ENCODE assay signal across 28 mouse cellular contexts in the genomic region with DNA sequence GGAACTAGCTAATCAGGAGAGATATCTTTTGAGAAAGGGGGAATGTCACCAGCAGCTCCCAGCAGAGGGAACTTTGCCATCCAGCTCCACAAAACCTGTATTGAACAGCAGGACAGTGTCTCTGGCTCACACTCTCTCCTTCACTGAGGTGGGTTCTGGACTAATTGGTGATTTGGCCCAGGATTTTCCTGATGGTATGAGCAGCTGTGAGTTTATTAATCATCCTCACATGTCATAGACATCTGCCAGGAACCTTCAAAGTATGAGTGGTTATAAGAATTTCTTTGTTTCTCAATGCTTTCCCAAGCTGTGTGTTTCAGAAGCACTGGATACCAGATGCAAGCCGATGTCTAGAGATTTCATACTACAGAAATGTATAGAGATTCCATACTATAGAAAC. TPM values are rescaled to one million over a fixed set of nuclear protein-coding genes. Genes with fewer than 3 reads are reported as not detected.
A peak's percentile ranks its signal among the peaks of the same experiment; 100 is the strongest.
DNase-seq lines count a peak whose midpoint lies in the region; ATAC-seq and TF ChIP-seq lines count a peak whose summit lies in the region.
"Had no signal": no experiment of that assay in that cellular context is flagged by ENCODE, and none has a peak within 500 bp of the region (broad histone marks: within the 10 kb centered on the region; RNA-seq: fewer than 3 reads in every experiment).

No protein-coding gene starts in this region.

- H3K27ac ChIP-seq in hindbrain, embryonic 10.5 days = peak overlapping the region; percentile 84
- no peak overlapping the region for H3K27ac ChIP-seq in hindbrain, postnatal 0 days
- peak overlapping the region; percentile 85 for H3K27ac ChIP-seq in embryonic facial prominence, embryonic 12.5 days
- H3K27ac ChIP-seq in limb, embryonic 11.5 days (replicated peaks; ENCODE audit: low read depth, low read length) = 0 out of 2 replicates have a peak overlapping the region, but pooled peaks have one; percentile 16
- H3K27ac ChIP-seq: hindbrain, embryonic 13.5 days; midbrain, embryonic 12.5 days had no signal

- 92% methylated on average over 1 of the region's 1 CpGs for WGBS in hindbrain, embryonic 10.5 days
- 74% methylated on average over 1 of the region's 1 CpGs for WGBS in hindbrain, postnatal 0 days
- 73% methylated on average over 1 of the region's 1 CpGs for WGBS in embryonic facial prominence, embryonic 12.5 days
- WGBS in limb, embryonic 11.5 days = 84% methylated on average over 1 of the region's 1 CpGs

- H3K36me3 ChIP-seq in hindbrain, embryonic 10.5 days = no peaks in the 10 kb centered on the region
- no peaks in the 10 kb centered on the region for H3K36me3 ChIP-seq in hindbrain, postnatal 0 days (ENCODE audit: insufficient read depth, low read length)
- no peaks in the 10 kb centered on the region for H3K36me3 ChIP-seq in embryonic facial prominence, embryonic 12.5 days
- no peaks in the 10 kb centered on the region for H3K36me3 ChIP-seq in limb, embryonic 11.5 days (ENCODE audit: control insufficient read depth, insufficient read depth, low read length)
- H3K36me3 ChIP-seq: hindbrain, embryonic 13.5 days; midbrain, embryonic 12.5 days had no signal

- DNase-seq in hindbrain, embryonic 10.5 days (ENCODE audit: low spot score) = no peak
- DNase-seq in hindbrain, postnatal 0 days (ENCODE audit: low spot score) = no peak
- no peak for DNase-seq in limb, embryonic 11.5 days (ENCODE audit: low spot score)
- no peak for DNase-seq in gastrocnemius, adult 18-20 months (ENCODE audit: low spot score)
- no peak for DNase-seq in layer of hippocampus, adult 11-12 months (ENCODE audit: low spot score)
- DNase-seq in heart, adult 11 months = no peak
- DNase-seq: adrenal gland, postnatal 10 days; cerebellum, adult 11 months; cerebellum, postnatal 14 days; embryo, embryonic 11 days; gastrocnemius, postnatal 25 days; kidney, adult 9 months; kidney, postnatal 4 days; liver, postnatal 0 days; lung, postnatal 10 days had no signal

- no peaks in the 10 kb centered on the region for H3K9me3 ChIP-seq in hindbrain, embryonic 10.5 days
- no peaks in the 10 kb centered on the region for H3K9me3 ChIP-seq in hindbrain, postnatal 0 days (ENCODE audit: low read length)
- H3K9me3 ChIP-seq in embryonic facial prominence, embryonic 12.5 days = no peaks in the 10 kb centered on the region
- no peaks in the 10 kb centered on the region for H3K9me3 ChIP-seq in limb, embryonic 11.5 days (ENCODE audit: control insufficient read depth, low read length)
- H3K9me3 ChIP-seq: hindbrain, embryonic 13.5 days; midbrain, embryonic 12.5 days had no signal

- peaks cover 41% of the 10 kb centered on the region for H3K4me1 ChIP-seq in hindbrain, embryonic 10.5 days (replicated peaks)
- H3K4me1 ChIP-seq in hindbrain, postnatal 0 days (ENCODE audit: insufficient read depth, low read length) = peaks cover 10% of the 10 kb centered on the region; the same call in 1 of the 2 replicates
- H3K4me1 ChIP-seq in embryonic facial prominence, embryonic 12.5 days = peaks cover 45% of the 10 kb centered on the region
- peaks cover 20% of the 10 kb centered on the region for H3K4me1 ChIP-seq in limb, embryonic 11.5 days (ENCODE audit: control insufficient read depth, insufficient read depth, low read length)

- H3K4me2 ChIP-seq in hindbrain, postnatal 0 days (ENCODE audit: low read depth, low read length) = no peak overlapping the region
- no peak overlapping the region for H3K4me2 ChIP-seq in embryonic facial prominence, embryonic 12.5 days (replicated peaks)
- no peak overlapping the region for H3K4me2 ChIP-seq in limb, embryonic 11.5 days (ENCODE audit: low read depth, severe bottlenecking)
- H3K4me2 ChIP-seq: hindbrain, embryonic 13.5 days; midbrain, embryonic 12.5 days had no signal

- ATAC-seq in hindbrain, postnatal 0 days = no peak
- no peak for ATAC-seq in embryonic facial prominence, embryonic 12.5 days (ENCODE audit: insufficient number of reproducible peaks, insufficient read depth, low FRiP score, low TSS enrichment)
- ATAC-seq in limb, embryonic 11.5 days (ENCODE audit: insufficient number of reproducible peaks, low FRiP score, low TSS enrichment, low read depth) = no peak
- ATAC-seq: liver, postnatal 0 days; Patski had no signal

- H3K4me3 ChIP-seq in hindbrain, embryonic 10.5 days = no peak overlapping the region
- no peak overlapping the region for H3K4me3 ChIP-seq in hindbrain, postnatal 0 days (ENCODE audit: low read length)
- H3K4me3 ChIP-seq in embryonic facial prominence, embryonic 12.5 days = no peak overlapping the region
- H3K4me3 ChIP-seq in limb, embryonic 11.5 days (ENCODE audit: low read depth, low read length) = no peak overlapping the region
- H3K4me3 ChIP-seq: erythroblast, embryonic 14.5 days; hindbrain, embryonic 13.5 days; midbrain, embryonic 12.5 days had no signal

- H3K9ac ChIP-seq in hindbrain, postnatal 0 days (replicated peaks; ENCODE audit: low read length) = no peak overlapping the region
- H3K9ac ChIP-seq in embryonic facial prominence, embryonic 12.5 days = no peak overlapping the region
- H3K9ac ChIP-seq in limb, embryonic 11.5 days (ENCODE audit: low read length) = no peak overlapping the region
- H3K9ac ChIP-seq: hindbrain, embryonic 13.5 days; liver, postnatal 0 days; midbrain, embryonic 12.5 days had no signal

- no peaks in the 10 kb centered on the region for H3K27me3 ChIP-seq in hindbrain, embryonic 10.5 days (ENCODE audit: insufficient read depth, poor library complexity, severe bottlenecking)
- H3K27me3 ChIP-seq in hindbrain, postnatal 0 days (ENCODE audit: insufficient read depth, low read length) = no peaks in the 10 kb centered on the region
- no peaks in the 10 kb centered on the region for H3K27me3 ChIP-seq in embryonic facial prominence, embryonic 12.5 days
- H3K27me3 ChIP-seq in limb, embryonic 11.5 days (ENCODE audit: control insufficient read depth, insufficient read depth, low read length) = no peaks in the 10 kb centered on the region
- H3K27me3 ChIP-seq: hindbrain, embryonic 13.5 days; Patski had no signal

- no peak for TF ChIP-seq CTCF in hindbrain, postnatal 0 days (IDR thresholded peaks at IDR 0.05; ENCODE audit: low read depth)

RNA-seq across cellular contexts. Expression of a gene that starts 6.8 kb away (rescaled TPM):
- polyA plus RNA-seq in hindbrain, embryonic 10.5 days (2016; fragmentation: Nextera tagmentation; extraction: Ambion mirVana) = 1.4 and 2.5 TPM in 2 replicates
- total RNA-seq in hindbrain, postnatal 0 days (2014; rRNA removed) = 0.11 and 0.16 TPM in 2 replicates
- polyA plus RNA-seq in hindbrain, postnatal 0 days (2015; fragmentation: Nextera tagmentation; extraction: Ambion mirVana) = 0.45 and 0.53 TPM in 2 replicates
- 0.79 and 1.3 TPM in 2 replicates for polyA plus RNA-seq in embryonic facial prominence, embryonic 12.5 days (2016; fragmentation: Nextera tagmentation; extraction: Ambion mirVana)
- polyA plus RNA-seq in limb, embryonic 11.5 days (2014; fragmentation: Nextera tagmentation; extraction: Ambion mirVana) = 1.6 and 1.7 TPM in 2 replicates
- total RNA-seq in gastrocnemius, adult 18-20 months (2021) = not detected
- total RNA-seq: gastrocnemius, postnatal 25 days; heart, adult 8-10 months; layer of hippocampus, postnatal 10 days; liver, adult 2 months; megakaryocyte progenitor cell, adult 5-6 weeks had no signal
- polyA plus RNA-seq: erythroblast, embryonic 14.5 days; liver, adult 2 months; liver, postnatal 0 days; Patski; small intestine, adult 2 months; urinary bladder, adult 2 months had no signal

RNA-seq across cellular contexts. Expression of a gene that starts 33.6 kb away (rescaled TPM):
- 19.6 and 20.0 TPM in 2 replicates for polyA plus RNA-seq in hindbrain, embryonic 10.5 days (2016; fragmentation: Nextera tagmentation; extraction: Ambion mirVana)
- 6.2 and 8.1 TPM in 2 replicates for total RNA-seq in hindbrain, postnatal 0 days (2014; rRNA removed)
- 14.9 and 15.7 TPM in 2 replicates for polyA plus RNA-seq in hindbrain, postnatal 0 days (2015; fragmentation: Nextera tagmentation; extraction: Ambion mirVana)
- polyA plus RNA-seq in embryonic facial prominence, embryonic 12.5 days (2016; fragmentation: Nextera tagmentation; extraction: Ambion mirVana) = 4.2 and 7.6 TPM in 2 replicates
- 89.6 and 94.4 TPM in 2 replicates for polyA plus RNA-seq in limb, embryonic 11.5 days (2014; fragmentation: Nextera tagmentation; extraction: Ambion mirVana)
- total RNA-seq in gastrocnemius, adult 18-20 months (2021) = not detected
- total RNA-seq: gastrocnemius, postnatal 25 days; megakaryocyte progenitor cell, adult 5-6 weeks had no signal
- polyA plus RNA-seq: erythroblast, embryonic 14.5 days; liver, adult 2 months; Patski had no signal

RNA-seq across cellular contexts. Expression of a gene that starts 35.9 kb away (rescaled TPM):
- polyA plus RNA-seq in hindbrain, embryonic 10.5 days (2016; fragmentation: Nextera tagmentation; extraction: Ambion mirVana) = 0.08 and 0.44 TPM in 2 replicates
- total RNA-seq in hindbrain, postnatal 0 days (2014; rRNA removed) = not detected in 2 replicates
- 0.14 TPM in 1 of 2 replicates, not detected in the other for polyA plus RNA-seq in hindbrain, postnatal 0 days (2015; fragmentation: Nextera tagmentation; extraction: Ambion mirVana)
- polyA plus RNA-seq in embryonic facial prominence, embryonic 12.5 days (2016; fragmentation: Nextera tagmentation; extraction: Ambion mirVana) = 0.22 and 0.33 TPM in 2 replicates
- 0.33 and 0.55 TPM in 2 replicates for polyA plus RNA-seq in limb, embryonic 11.5 days (2014; fragmentation: Nextera tagmentation; extraction: Ambion mirVana)
- total RNA-seq in gastrocnemius, adult 18-20 months (2021) = not detected
- total RNA-seq: adrenal gland, postnatal 10 days; gastrocnemius, postnatal 25 days; heart, adult 8-10 months; layer of hippocampus, postnatal 10 days; left cerebral cortex, adult 8-10 months; liver, adult 2 months; megakaryocyte progenitor cell, adult 5-6 weeks had no signal
- polyA plus RNA-seq: erythroblast, embryonic 14.5 days; hindbrain, embryonic 13.5 days; liver, adult 2 months; liver, postnatal 0 days; neural tube, embryonic 14.5 days; small intestine, adult 2 months had no signal
